Mouse (Mus musculus): ENCODE data around the gene Gpr165. TPM values are rescaled to one million over a fixed set of nuclear protein-coding genes. Genes with fewer than 3 reads are reported as not detected.

Gene Gpr165
- polyA plus RNA-seq (2021; fragmentation: Nextera tagmentation) = 9.8 and 11.5 TPM in 2 replicates
- long read RNA-seq, experiment 1, partial matches to known transcripts = 1 of 9 reads
- long read RNA-seq, experiment 1, other reads (novel, unspliced or antisense) = 4 of 9 reads
- long read RNA-seq, experiment 2, partial matches to known transcripts = 0 of 5 reads
- long read RNA-seq, experiment 2, other reads (novel, unspliced or antisense) = 5 of 5 reads

DNA sequence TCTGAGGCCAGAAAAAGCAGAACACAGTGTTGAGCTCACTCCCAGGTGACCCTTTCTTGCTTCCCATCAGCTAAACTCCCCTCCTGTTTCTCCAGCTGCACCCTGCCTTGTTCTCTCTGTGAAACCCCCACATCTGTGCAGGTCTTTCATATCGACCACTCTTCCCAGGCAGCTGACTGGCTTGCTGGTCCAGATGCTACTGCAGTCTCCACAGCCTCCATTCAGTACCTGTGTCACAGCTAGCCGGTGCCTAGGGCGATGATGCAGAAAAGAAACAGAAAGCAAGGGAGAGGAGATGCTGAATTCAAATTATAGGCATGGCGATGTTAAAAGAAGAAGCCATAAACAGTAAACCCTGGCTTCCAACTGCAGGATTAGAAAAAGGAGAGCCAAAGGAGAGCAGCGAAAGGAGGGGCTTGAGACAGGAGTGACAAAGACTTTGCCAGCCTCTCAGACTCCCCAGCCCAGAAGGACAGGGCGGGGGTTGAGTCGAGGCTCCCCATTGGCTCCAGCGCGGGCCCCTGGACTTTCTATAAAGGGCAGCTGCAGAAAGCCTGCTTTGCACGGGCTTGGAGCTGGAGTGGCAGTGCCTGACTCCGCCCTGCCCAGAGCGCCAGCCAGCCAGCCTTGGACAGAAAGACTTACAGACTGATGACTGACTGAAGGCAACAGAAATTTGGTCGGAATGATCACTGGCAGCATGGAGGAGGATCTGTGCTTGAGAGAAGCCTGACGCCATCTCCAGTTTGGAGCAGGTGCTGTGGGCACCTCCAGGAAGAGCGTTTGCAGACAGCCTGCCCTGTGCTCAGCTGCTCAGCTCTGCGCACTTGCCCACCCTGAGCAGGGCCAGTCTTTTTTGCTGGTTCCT is at the start of gene Gpr165:
Gene Gpr165, plus strand, starts transcription at position 535 of the 868 bp plus-strand sequence.

